Mouse (Mus musculus): ENCODE data around the gene Tbc1d30.
"Not testable (repeated sequence)": the region's sequence is repeated elsewhere in the genome, so short reads cannot be mapped to it uniquely, and the experiment has no call there.

The Tbc1d30 gene

GRCm38 (mm10) chr10:121364801-121365564 is 13.9 kb upstream of the Tbc1d30 start, which contains the start of gene Gns:
Gene Gns, plus strand, starts transcription at chr10:121365090.
- peak; percentile 88 for DNase-seq

DNA sequence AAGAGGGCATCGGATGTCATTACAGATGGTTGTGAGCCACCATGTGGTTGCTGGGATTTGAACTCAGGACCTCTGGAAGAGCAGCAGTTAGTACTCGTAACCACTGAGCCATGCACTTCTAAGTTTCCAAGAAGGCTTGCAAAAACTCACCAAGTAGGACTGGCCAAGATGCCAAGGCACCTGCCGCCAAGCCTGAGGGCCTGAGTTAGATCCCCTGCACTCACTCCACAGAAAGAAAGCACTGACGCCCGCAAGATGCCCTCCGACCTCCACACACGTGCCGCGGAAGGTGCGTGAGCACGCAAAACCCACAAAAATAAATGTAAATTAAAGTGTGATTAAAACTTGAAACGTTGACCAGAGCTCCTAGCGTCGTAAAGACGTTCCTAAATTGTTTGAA is 13.2 kb upstream of the Tbc1d30 start:
- DNase-seq: no peak

DNA sequence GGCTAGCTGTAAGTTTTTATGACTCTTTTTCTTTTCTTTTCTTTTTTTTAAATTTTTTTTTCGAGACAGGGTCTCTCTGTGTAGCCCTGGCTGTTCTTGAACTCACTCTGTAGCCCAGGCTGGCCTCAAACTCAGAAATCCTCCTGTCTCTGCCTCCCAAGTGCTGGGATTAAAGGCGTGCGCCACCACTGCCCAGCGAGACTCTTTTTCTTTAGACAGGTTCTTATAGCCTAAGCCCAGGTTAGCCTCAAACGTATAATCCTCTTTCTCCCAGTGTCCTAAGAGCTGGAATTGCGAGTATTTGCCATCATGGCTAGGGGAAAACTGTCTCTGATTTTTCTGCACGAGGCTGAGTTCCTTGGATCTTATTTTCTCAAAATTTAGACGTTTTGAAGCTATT is 12.1 kb upstream of the Tbc1d30 start:
- no peak for DNase-seq

- no peak for DNase-seq
Measured at GRCm38 (mm10) chr10:121360358-121360757, 9.3 kb upstream of the Tbc1d30 start.

DNA sequence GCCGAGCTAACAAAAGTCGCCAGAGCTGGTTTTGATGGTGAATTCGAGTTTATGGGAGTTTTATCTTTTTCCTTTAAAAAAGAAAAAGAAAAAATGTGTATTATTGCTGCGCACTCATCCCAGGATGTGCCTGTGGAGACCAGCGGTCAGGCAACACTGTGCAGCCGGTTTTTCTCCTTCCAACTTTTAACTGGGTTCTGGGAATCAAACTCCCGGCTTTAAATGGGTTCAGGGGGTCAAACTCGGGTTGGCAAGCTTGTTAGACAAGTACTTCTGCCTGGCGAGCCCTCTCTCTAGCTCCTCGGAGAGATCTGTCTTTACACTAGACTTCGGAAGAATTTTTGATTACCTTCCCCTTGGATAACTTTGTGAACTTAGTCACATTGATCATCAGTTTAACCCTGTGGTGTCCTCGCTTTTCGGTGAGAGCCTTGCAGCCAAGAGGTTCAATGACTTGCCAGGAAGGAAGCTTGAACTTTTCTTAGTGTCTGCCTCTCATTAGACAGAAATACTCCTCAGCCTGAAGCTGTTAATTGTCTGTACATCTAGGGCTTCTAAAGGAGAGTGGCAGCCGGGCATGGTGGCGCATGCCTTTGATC is 713 bp upstream of the Tbc1d30 start:
- no peak for DNase-seq

DNA sequence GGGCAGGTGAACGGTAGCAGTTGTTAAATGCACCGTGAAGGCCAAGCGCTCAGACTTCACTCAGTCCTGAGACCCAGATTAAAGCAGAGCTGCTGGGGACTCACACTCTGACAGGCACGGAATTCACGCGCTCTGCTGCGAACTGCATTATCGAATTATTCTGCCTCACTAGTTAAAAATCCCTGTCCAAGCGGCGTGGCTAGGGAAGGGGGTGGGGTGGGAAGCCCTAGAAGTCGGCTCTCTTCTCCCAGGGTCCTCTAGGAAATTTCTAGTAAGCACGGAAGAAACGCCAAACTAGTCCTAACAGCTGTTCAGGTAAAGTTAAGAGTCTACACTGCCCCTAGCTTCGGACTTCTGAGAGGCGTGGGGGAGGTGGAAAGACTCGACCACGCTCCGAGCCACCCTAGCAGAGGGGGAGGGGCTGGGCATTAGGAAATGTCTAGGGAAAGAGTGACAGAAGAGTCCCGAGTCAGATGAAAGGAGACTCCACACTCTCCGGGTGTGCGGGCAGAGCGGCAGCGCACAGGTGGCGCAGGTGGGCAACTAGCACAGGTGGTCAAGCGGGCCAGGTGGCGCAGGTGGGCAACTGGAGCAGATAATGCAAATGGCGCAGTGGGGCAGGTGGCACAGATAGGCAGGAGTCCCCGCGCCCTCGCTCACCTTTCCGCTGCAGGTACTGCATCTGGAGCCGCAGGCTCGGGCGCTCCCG is 567 bp downstream of the Tbc1d30 start:
- DNase-seq: no peak

- no peak for DNase-seq
Measured at GRCm38 (mm10) chr10:121349244-121349643, 1.8 kb downstream of the Tbc1d30 start.

DNA sequence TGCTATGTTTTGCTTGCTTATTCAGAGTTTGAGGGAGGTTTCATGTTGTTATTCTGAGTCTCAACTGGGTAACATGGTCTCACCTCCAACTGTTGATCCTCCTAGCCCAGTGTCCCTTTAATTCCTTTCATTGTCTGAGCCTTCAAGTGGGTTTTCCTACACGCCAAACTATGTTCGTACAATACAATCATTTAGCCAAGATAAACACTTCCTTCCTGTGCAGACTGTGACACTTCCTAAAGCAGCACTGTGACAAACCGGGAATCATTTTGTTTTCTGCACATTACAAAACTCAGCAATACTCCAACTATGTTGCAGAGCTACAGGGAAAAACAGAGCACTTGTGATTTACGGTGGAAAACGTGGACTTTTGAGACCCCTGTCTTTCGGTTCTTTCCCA is 7.2 kb downstream of the Tbc1d30 start:
- DNase-seq: no peak

- no peak for DNase-seq
Measured at GRCm38 (mm10) chr10:121342260-121342659, 8.8 kb downstream of the Tbc1d30 start.

DNA sequence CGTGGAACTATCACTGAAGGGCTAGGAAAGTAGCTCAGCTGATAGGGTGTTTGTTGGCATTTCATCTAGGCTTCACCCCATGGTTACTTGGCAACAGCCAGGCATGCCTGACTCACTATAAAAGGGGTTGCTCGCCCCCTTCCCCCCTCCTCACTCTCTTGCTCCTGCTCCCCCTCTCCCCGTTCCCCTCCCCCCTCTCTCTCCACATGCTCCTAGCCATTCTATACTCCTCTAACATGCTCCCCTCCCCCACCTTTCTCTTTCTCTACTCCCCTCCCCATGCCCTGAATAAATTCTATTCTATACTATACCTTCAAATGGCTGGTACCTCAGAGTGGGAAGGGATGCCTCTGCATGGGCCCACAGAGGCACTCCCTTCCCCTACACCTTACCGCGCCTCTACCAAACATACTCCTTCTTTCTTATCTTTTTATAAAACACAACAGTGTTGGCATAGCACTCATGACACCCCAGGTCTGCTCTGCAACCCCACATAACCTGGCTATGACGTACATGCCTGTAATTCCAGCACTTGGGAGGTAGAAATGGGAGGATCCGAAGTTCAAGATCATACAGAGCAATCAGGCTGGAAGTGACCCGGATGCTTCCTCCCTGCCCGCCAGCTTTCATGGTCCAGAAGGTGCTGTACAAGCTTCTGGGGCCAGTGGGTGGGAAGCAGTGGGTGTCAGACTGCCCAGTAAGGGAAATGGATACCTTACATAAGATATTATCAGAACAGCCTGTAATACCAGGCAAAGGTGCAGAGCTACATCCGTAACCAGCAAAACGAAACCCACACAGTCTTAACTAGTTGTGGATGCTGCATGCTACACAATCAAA is 10.1 kb downstream of the Tbc1d30 start:
- DNase-seq: no peak

- DNase-seq: not testable (repeated sequence)
Measured at GRCm38 (mm10) chr10:121336536-121336935, 14.5 kb downstream of the Tbc1d30 start.

GRCm38 (mm10) chr10:121334576-121334975 is 16.5 kb downstream of the Tbc1d30 start:
- DNase-seq: peak; percentile 23

DNA sequence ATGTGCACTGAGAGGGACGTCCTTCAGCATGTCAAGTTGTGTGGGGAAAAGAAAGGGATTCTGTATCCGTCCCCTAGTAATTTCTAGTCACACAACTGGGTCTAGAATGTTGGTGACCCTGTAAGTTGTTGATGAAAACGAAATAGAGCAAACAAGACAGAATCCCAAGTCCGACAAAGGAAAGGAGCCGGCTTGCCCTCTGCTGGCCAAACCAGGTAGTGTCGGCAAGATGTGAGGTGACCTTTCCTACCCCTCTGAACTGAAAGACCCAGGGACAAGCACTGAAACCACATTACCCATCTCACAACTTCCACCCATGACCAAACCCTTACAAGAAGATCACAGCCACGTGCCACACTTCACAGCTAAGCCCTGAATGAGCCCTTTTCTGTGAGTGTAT is 20.1 kb downstream of the Tbc1d30 start:
- DNase-seq: peak; percentile 55

GRCm38 (mm10) chr10:121329586-121329985 is 21.5 kb downstream of the Tbc1d30 start:
- no peak for DNase-seq

DNA sequence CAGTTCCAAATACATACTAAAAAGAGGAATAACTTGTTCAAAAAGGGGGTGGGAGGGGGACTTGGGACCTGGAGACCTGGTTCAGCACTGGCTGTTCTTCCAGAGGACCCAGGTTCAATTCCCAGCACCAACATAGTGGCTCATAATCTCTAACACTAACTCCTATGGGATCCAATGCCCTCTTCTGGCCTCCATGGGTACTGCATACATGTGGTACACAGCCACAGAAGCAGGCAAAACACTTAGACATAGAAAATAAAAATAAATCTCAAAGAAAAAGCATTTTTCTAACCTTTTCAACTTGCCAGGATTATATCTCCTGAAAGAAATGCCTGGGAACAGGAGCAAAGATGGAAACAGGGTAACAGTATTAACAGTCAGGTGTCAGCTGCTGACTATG is 24.9 kb downstream of the Tbc1d30 start:
- no peak for DNase-seq

- no peak for DNase-seq
Measured at GRCm38 (mm10) chr10:121323493-121323892, 27.6 kb downstream of the Tbc1d30 start.

DNA sequence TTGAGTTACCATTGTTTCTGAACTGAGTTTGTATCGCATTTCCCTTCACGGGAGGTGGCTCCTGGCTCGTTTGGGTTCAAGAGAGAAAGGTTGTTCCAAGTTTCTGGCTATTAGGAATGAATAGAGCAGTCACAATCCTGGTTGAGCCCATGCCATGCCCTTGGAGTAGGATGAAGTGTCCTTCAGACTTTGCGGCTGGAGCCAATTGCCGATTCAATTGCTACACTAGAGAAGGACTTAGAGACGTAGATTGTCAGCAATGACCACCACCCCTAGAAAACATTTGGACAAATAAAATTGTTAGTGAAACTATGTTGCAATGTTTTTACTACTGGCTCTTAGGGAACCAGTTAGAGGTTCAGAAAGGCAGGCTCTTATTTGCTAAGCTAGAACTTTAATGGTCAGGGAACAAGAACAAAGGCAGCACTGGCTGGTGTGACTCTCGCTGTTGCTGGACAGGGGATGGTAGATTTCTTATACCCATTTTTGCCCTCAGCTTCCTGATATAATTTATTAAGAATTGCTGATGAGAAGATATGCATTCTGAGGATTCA is 32.6 kb downstream of the Tbc1d30 start:
- no peak for DNase-seq

DNA sequence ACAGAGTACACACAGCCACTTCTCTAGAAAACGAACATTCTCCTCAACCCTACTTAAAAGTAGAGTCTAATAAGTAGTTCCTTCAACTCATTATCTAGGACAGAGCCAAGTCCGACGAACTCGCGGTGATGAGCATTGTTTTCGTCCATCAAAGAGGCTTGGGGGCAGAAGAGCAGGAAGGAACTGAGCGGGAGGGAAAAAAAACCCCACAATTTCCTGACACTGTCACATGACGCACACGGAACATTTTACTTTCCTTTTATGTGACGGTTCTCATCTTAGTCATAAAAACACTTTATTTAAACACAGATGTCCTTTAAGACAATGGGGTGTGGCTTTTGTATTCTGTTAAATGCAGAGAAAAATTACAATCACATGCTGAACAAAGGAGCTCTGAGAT is 34.7 kb downstream of the Tbc1d30 start:
- no peak for DNase-seq

DNA sequence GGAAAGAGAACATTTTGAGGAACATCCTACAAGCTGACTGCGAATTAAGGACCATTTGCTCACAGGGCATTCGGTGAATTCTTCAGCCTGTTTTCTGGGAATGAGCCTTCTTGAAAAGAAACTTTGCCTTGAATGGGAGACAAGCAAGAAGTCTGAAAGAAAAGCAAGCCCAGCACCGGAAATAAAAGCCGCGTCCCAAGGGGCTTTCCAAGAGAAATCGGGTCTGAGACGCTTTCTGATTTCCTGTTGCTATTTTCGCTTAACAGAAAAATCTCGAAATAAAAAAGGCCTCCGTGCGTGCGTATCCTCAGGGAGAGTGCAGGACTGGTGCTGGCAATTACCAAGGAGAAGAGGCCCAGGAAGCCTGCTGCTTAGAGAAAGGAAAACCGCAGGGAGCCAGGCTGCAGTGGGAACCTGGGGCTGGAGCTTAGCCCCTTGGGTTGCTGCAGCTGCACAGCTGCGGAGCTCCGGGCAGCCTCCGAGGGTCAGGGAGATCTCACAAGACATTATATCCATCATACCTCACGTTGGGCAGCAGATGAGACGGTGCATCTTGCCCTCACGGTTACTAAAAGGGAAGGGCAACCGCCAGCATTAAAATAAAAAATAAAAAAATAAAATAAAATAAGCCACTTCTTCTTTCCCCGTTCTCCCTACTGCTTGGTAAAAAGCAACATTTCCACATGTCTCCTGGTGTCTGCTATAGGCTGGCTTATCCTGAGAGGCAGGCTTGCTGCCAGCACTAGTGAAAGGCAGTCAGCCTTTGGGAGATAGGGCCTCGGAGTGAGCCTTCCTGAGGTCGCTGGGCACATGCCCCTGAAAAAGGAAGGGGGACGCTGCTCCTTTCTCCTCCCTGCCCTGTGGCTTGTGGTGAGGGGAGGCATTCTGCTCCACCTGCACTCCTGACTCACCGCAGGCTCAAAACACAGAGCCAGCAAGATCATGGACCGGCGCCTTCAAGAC is 35.5 kb downstream of the Tbc1d30 start:
- DNase-seq: no peak

GRCm38 (mm10) chr10:121314186-121314585 is 36.9 kb downstream of the Tbc1d30 start:
- DNase-seq: no peak

DNA sequence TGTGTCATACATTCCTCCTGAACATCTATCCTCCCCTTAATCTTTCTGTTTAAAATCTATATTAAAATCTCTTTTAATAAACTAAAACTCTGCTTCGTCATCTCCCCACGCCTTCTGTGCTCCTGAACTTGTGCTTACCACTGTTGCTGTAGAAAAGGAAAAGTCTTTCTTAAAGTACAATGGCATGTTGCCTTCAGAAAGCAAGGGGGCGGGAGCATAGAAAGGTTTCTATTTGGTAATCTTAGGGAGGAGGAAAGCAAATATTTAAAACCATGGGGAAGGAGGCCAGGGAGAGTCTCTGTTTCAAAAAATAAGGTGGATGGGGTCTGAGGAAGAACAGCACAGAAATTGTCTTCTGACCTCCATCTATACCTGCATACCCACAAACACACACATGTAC is 38.0 kb downstream of the Tbc1d30 start:
- DNase-seq: no peak
